Mouse (Mus musculus) myocyte (in vitro differentiated cells): ENCODE results near the gene Gpr26. TPM values are rescaled to one million over a fixed set of nuclear protein-coding genes. Genes with fewer than 3 reads are reported as not detected.

ENCODE experiments used
- H3K27me3 ChIP-seq: one replicate; pipeline ENCODE4 v1.6.1; 2011; ENCODE audit not compliant: control insufficient read depth, insufficient read depth, insufficient read length
- H3K36me3 ChIP-seq: one replicate; pipeline ENCODE4 v1.6.1; 2011; ENCODE audit not compliant: control insufficient read depth, insufficient read depth
- H3K4me2 ChIP-seq: one replicate; pipeline ENCODE4 v1.6.1; 2011; ENCODE audit warnings: low read depth, control low read depth
- H3K4me3 ChIP-seq: one replicate; pipeline ENCODE4 v1.5.1; 2011; ENCODE audit warnings: mild to moderate bottlenecking, control low read depth, moderate library complexity
- H3K79me2 ChIP-seq: one replicate; pipeline ENCODE4 v1.6.1; 2011; ENCODE audit not compliant: control insufficient read depth, insufficient read depth
- H3ac ChIP-seq: one replicate; pipeline ENCODE4 v1.6.1; 2011; ENCODE audit not compliant: control insufficient read depth, insufficient read length
- CEBPB ChIP-seq: IDR thresholded peaks from 2 replicates; pipeline ENCODE4 v1.6.1; 2011; ENCODE audit warnings: mild to moderate bottlenecking, moderate library complexity; ENCODE audit not compliant: poor library complexity, insufficient read depth, severe bottlenecking
- E2F4 ChIP-seq: IDR thresholded peaks from one replicate; pipeline ENCODE4 v1.6.1; 2011; ENCODE audit warnings: mild to moderate bottlenecking, control low read depth, moderate library complexity; ENCODE audit not compliant: insufficient read depth
- MAX ChIP-seq: IDR thresholded peaks from one replicate; pipeline ENCODE4 v1.6.1; 2011; ENCODE audit warnings: low read depth, mild to moderate bottlenecking, control low read depth
- MYOD1 ChIP-seq, 3 experiments: IDR thresholded peaks; one replicate each; pipeline ENCODE4 v1.6.1; 2011; ENCODE audit warnings: control low read depth in 2 of 3, low read depth in 2 of 3, mild to moderate bottlenecking in 2 of 3, moderate library complexity in 1 of 3; ENCODE audit not compliant: insufficient read length in 2 of 3, control insufficient read depth in 1 of 3
- MYOG ChIP-seq, 3 experiments: IDR thresholded peaks; one replicate each; pipeline ENCODE4 v1.6.1; 2011; ENCODE audit warnings: control low read depth in 2 of 3, low read depth in 2 of 3, mild to moderate bottlenecking in 2 of 3; ENCODE audit not compliant: insufficient read length in 2 of 3, control insufficient read depth in 1 of 3, insufficient read depth in 1 of 3
- POLR2A ChIP-seq: IDR thresholded peaks from one replicate; pipeline ENCODE4 v1.6.1; 2011; ENCODE audit warnings: low read depth, mild to moderate bottlenecking, control low read depth, moderate library complexity; ENCODE audit not compliant: insufficient read length
- POLR2AphosphoS2 ChIP-seq: IDR thresholded peaks from one replicate; pipeline ENCODE4 v1.6.1; 2011; ENCODE audit warnings: low read depth, control low read depth; ENCODE audit not compliant: insufficient read length
- REST ChIP-seq: IDR thresholded peaks from one replicate; pipeline ENCODE4 v1.6.1; 2011; ENCODE audit warnings: mild to moderate bottlenecking, control low read depth, moderate library complexity; ENCODE audit not compliant: insufficient read depth, insufficient read length
- SRF ChIP-seq: IDR thresholded peaks from one replicate; pipeline ENCODE4 v1.6.1; 2011; ENCODE audit warnings: low read depth; ENCODE audit not compliant: control insufficient read depth, insufficient read length
- TCF12 ChIP-seq: IDR thresholded peaks from one replicate; pipeline ENCODE4 v1.6.1; 2011; ENCODE audit warnings: mild to moderate bottlenecking, control low read depth; ENCODE audit not compliant: poor library complexity, insufficient read depth, severe bottlenecking
- TCF3 ChIP-seq: IDR thresholded peaks from one replicate; pipeline ENCODE4 v1.6.1; 2011; ENCODE audit warnings: low read depth, control low read depth; ENCODE audit not compliant: insufficient read length
- USF1 ChIP-seq: IDR thresholded peaks from one replicate; pipeline ENCODE4 v1.6.1; 2011; ENCODE audit warnings: low read depth, mild to moderate bottlenecking, control low read depth, moderate library complexity
- polyA plus RNA-seq: library from polyadenylated mRNA; unstranded; fragments of >200 nt; fragmentation: generic; extraction: Trizol; gene quantifications from one replicate; pipeline ENCODE4 v1.2.1, GENCODE M21; 2012; ENCODE audit warnings: missing spikeins

The Gpr26 gene
- polyA plus RNA-seq, 1 experiment: not detected

DNA sequence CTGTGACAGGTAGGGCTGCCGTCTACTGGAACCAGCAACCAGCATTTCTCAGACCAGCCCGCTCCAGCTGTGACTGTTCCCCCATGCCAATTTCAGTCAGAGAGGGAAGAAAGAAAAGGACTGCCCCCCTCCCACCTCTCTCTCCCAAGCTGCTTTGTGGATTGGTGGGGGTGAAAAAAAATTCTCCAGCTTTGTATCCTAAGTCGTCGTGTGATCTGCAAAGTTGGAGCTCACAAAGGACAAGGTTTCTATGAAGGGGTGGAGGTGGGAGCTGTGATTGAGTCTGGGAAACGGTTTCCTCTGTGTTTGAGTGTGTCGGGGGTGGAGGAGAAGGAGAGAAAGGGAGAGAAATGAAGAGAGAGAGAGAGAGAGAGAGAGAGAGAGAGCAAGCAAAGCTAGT, 9.6 kb downstream of the Gpr26 start:
- no peaks in the 10 kb centered on the region for H3K36me3 ChIP-seq
- H3K4me3 ChIP-seq: no peak overlapping the region
- peaks cover 9% of the 10 kb centered on the region for H3K27me3 ChIP-seq
- no peak overlapping the region for H3ac ChIP-seq
- H3K79me2 ChIP-seq: no peaks in the 10 kb centered on the region
- no peak overlapping the region for H3K4me2 ChIP-seq
- TF ChIP-seq POLR2A: no peak
- TF ChIP-seq REST: no peak
- TF ChIP-seq MYOD1 (IDR thresholded peaks at IDR 0.05; ENCODE audit: control insufficient read depth in 1 of 3, insufficient read length in 2 of 3, low read depth in 2 of 3): no peak
- TF ChIP-seq SRF: no peak
- TF ChIP-seq USF1: no peak
- no peak for TF ChIP-seq CEBPB
- TF ChIP-seq TCF12: no peak
- TF ChIP-seq MYOG (IDR thresholded peaks at IDR 0.05; ENCODE audit: control insufficient read depth in 1 of 3, insufficient read depth in 1 of 3, insufficient read length in 2 of 3, low read depth in 2 of 3): no peak
- TF ChIP-seq TCF3: no peak
- TF ChIP-seq MAX: no peak
- no peak for TF ChIP-seq POLR2AphosphoS2

DNA sequence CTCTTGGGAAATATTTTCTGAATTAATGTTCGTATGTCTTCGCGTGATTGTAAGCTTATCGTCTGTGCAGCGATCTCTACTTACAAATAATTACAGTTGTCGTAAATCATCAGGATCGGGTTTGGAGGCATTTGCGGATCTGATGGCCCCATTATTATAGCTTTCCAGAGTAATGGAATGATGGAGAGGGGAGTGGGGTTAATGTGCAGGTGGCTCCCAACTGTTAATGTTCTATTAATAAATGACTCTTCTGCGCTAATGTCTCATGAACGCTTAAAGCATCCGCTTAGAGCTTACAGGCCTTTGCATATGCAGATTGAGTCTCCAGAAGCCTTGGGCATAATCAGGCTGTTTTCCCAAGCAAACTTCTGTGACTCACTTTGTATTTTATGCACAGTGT, 12.3 kb downstream of the Gpr26 start:
- TF ChIP-seq REST: no peak
- TF ChIP-seq MYOD1 (IDR thresholded peaks at IDR 0.05; ENCODE audit: control insufficient read depth in 1 of 3, insufficient read length in 2 of 3, low read depth in 2 of 3): no peak
- TF ChIP-seq SRF: no peak
- TF ChIP-seq TCF3: no peak
- no peak for TF ChIP-seq MYOG (IDR thresholded peaks at IDR 0.05; ENCODE audit: control insufficient read depth in 1 of 3, insufficient read depth in 1 of 3, insufficient read length in 2 of 3, low read depth in 2 of 3)
- no peak for TF ChIP-seq USF1
- no peak for TF ChIP-seq TCF12
- no peak for TF ChIP-seq POLR2AphosphoS2
- TF ChIP-seq POLR2A: no peak
- no peak for TF ChIP-seq CEBPB
- TF ChIP-seq E2F4: no peak
- no peak for TF ChIP-seq MAX
- no peak overlapping the region for H3ac ChIP-seq
- no peak overlapping the region for H3K4me3 ChIP-seq
- H3K36me3 ChIP-seq: no peaks in the 10 kb centered on the region
- no peak overlapping the region for H3K4me2 ChIP-seq
- no peaks in the 10 kb centered on the region for H3K79me2 ChIP-seq
- peaks cover 7% of the 10 kb centered on the region for H3K27me3 ChIP-seq

DNA sequence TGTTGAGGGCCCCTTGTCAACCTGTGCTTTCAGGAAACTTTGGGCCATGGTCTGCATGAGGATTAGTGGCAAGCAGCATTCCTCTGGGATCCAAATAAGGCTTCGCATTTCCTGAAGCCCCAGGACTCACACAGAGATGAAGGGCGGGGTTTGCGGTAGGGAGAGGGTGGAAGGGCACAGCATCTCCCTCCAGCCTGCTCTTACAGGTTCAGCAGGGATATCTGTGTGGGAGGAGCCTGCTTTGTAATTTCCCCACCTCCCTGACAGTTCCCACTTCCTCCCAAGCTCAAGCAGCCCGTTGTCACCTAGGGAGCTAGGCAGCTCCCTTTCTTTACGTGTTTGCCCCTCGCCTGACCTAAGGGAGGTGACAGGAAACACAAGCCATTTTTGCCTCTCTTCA, 22.8 kb downstream of the Gpr26 start:
- Histone ChIP-seq H3ac (no peak overlapping the region), H3K79me2 (no peaks in the 10 kb centered on the region), H3K36me3 (no peaks in the 10 kb centered on the region), H3K4me2 (no peak overlapping the region), H3K4me3 (no peak overlapping the region), H3K27me3 (no peaks in the 10 kb centered on the region)
- no peak for TF ChIP-seq USF1
- no peak for TF ChIP-seq E2F4
- no peak for TF ChIP-seq REST
- no peak for TF ChIP-seq TCF12
- no peak for TF ChIP-seq MYOD1 (IDR thresholded peaks at IDR 0.05; ENCODE audit: control insufficient read depth in 1 of 3, insufficient read length in 2 of 3, low read depth in 2 of 3)
- TF ChIP-seq POLR2A: no peak
- no peak for TF ChIP-seq CEBPB
- TF ChIP-seq POLR2AphosphoS2: no peak
- no peak for TF ChIP-seq SRF
- no peak for TF ChIP-seq MAX

DNA sequence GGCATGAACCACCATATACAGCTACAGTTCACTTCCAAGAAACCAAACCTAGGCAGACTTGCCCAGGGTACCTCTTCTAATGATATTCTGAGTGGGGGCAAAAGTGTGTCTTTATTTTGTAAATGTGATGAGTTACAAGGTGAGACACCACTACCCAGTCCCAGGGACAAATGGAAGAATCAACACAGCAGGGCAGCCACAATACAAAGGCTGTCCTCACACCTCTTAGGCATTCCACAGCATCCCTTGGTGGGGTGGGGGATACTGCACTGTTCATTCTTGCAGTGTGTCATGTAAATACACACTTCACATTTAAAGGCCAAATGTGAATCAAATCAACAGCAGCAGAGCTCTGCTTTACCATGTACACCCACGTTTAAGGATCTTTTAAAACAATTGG, 26.0 kb downstream of the Gpr26 start:
- no peaks in the 10 kb centered on the region for H3K36me3 ChIP-seq
- TF ChIP-seq MYOD1 (IDR thresholded peaks at IDR 0.05; ENCODE audit: control insufficient read depth in 1 of 3, insufficient read length in 2 of 3, low read depth in 2 of 3) (no peak), MYOG (IDR thresholded peaks at IDR 0.05; ENCODE audit: control insufficient read depth in 1 of 3, insufficient read depth in 1 of 3, insufficient read length in 2 of 3, low read depth in 2 of 3) (no peak), MAX (no peak)
- H3K4me3 ChIP-seq: no peak overlapping the region
- no peak overlapping the region for H3K4me2 ChIP-seq
- H3ac ChIP-seq: no peak overlapping the region
- no peaks in the 10 kb centered on the region for H3K27me3 ChIP-seq
- no peaks in the 10 kb centered on the region for H3K79me2 ChIP-seq

DNA sequence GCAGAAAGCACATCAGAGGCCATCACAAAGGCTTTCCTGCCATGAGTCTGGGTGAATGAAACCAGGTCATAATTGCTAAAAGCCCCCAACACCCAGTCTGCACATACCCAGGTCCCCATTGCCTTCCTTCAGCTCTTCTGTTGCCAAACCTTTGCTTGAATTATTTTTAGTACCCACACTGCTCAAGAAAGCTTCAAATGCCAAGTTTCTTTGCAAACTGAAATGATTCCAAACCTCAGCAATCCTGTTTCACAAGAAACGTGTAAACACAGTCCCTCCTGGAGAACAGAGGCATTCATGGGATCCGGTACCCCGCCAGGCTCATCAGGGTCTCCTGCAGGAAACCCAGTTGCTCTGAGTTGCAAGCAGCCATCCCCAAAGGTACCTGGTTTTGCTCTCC, 26.6 kb downstream of the Gpr26 start:
- Histone ChIP-seq H3K79me2 (no peaks in the 10 kb centered on the region), H3ac (no peak overlapping the region), H3K4me2 (no peak overlapping the region), H3K4me3 (no peak overlapping the region), H3K27me3 (no peaks in the 10 kb centered on the region), H3K36me3 (no peaks in the 10 kb centered on the region)
- TF ChIP-seq POLR2AphosphoS2 (no peak), MYOG (IDR thresholded peaks at IDR 0.05; ENCODE audit: control insufficient read depth in 1 of 3, insufficient read depth in 1 of 3, insufficient read length in 2 of 3, low read depth in 2 of 3) (no peak), POLR2A (no peak), E2F4 (no peak), MYOD1 (IDR thresholded peaks at IDR 0.05; ENCODE audit: control insufficient read depth in 1 of 3, insufficient read length in 2 of 3, low read depth in 2 of 3) (no peak), TCF3 (no peak), CEBPB (no peak), USF1 (no peak), SRF (no peak), MAX (no peak), TCF12 (no peak), REST (no peak)
